Mouse (Mus musculus): ENCODE results near the gene Necap2. TPM values are rescaled to one million over a fixed set of nuclear protein-coding genes. Genes with fewer than 3 reads are reported as not detected.

The Necap2 gene
- 10 to 100 TPM; 59.3 to 61.1 TPM for total RNA-seq (2021)
- long read RNA-seq, experiment 1, transcript Necap2-201 (8 exons, 1,906 nt), result major isoform, 41 of 51 reads
- long read RNA-seq, experiment 1, partial matches to known transcripts, result 2 of 51 reads
- long read RNA-seq, experiment 1, other reads (novel, unspliced or antisense), result 8 of 51 reads
- long read RNA-seq, experiment 2, transcript Necap2-201 (8 exons, 1,906 nt), result major isoform, 88 of 99 reads
- long read RNA-seq, experiment 2, partial matches to known transcripts, result 1 of 99 reads
- long read RNA-seq, experiment 2, other reads (novel, unspliced or antisense), result 10 of 99 reads

GRCm38 (mm10) chr4:141077681-141078509, at the start of gene Necap2:
Necap2 (minus strand) TSS chr4:141078357.
- DNase-seq (ENCODE audit: low spot score in 2 of 2), result peak; percentile 91 to 93

GRCm38 (mm10) chr4:141123065-141123464, 44.9 kb upstream of the Necap2 start:
- DNase-seq (ENCODE audit: low spot score in 2 of 2), result no peak

GRCm38 (mm10) chr4:141122663-141123062, 44.5 kb upstream of the Necap2 start:
- DNase-seq (ENCODE audit: low spot score in 2 of 2), result no peak

GRCm38 (mm10) chr4:141120700-141121099, 42.5 kb upstream of the Necap2 start:
- no peak for DNase-seq (ENCODE audit: low spot score in 2 of 2)

- no peak for DNase-seq (ENCODE audit: low spot score in 2 of 2)
Observed at GRCm38 (mm10) chr4:141118691-141119090, 40.5 kb upstream of the Necap2 start.

- DNase-seq (ENCODE audit: low spot score in 2 of 2), result no peak
Observed at GRCm38 (mm10) chr4:141115398-141115797, 37.2 kb upstream of the Necap2 start.

GRCm38 (mm10) chr4:141114521-141114981, 36.4 kb upstream of the Necap2 start:
- DNase-seq (ENCODE audit: low spot score in 2 of 2), result no peak

- no peak for DNase-seq (ENCODE audit: low spot score in 2 of 2)
Observed at GRCm38 (mm10) chr4:141113831-141114230, 35.7 kb upstream of the Necap2 start.

- no peak for DNase-seq (ENCODE audit: low spot score in 2 of 2)
Observed at GRCm38 (mm10) chr4:141108196-141108732, 30.1 kb upstream of the Necap2 start.

- DNase-seq (ENCODE audit: low spot score in 2 of 2), result no peak
Observed at GRCm38 (mm10) chr4:141106526-141107183, 28.5 kb upstream of the Necap2 start.

- no peak for DNase-seq (ENCODE audit: low spot score in 2 of 2)
Observed at GRCm38 (mm10) chr4:141101855-141102254, 23.7 kb upstream of the Necap2 start.

- no peak for DNase-seq (ENCODE audit: low spot score in 2 of 2)
Observed at GRCm38 (mm10) chr4:141101291-141101690, 23.1 kb upstream of the Necap2 start.

- no peak for DNase-seq (ENCODE audit: low spot score in 2 of 2)
Observed at GRCm38 (mm10) chr4:141099956-141100355, 21.8 kb upstream of the Necap2 start.

GRCm38 (mm10) chr4:141098935-141099334, 20.8 kb upstream of the Necap2 start:
- DNase-seq (ENCODE audit: low spot score in 2 of 2), result no peak

- no peak for DNase-seq (ENCODE audit: low spot score in 2 of 2)
Observed at GRCm38 (mm10) chr4:141096710-141097109, 18.6 kb upstream of the Necap2 start.

- no peak for DNase-seq (ENCODE audit: low spot score in 2 of 2)
Observed at GRCm38 (mm10) chr4:141095016-141095415, 16.9 kb upstream of the Necap2 start.

- no peak for DNase-seq (ENCODE audit: low spot score in 2 of 2)
Observed at GRCm38 (mm10) chr4:141088714-141089113, 10.6 kb upstream of the Necap2 start.

- no peak for DNase-seq (ENCODE audit: low spot score in 2 of 2)
Observed at GRCm38 (mm10) chr4:141088033-141088432, 9.9 kb upstream of the Necap2 start, which contains the start of gene Spata21. Spata21 (plus strand) TSS chr4:141088333.

GRCm38 (mm10) chr4:141086862-141087261, 8.7 kb upstream of the Necap2 start:
- DNase-seq (ENCODE audit: low spot score in 2 of 2), result no peak

GRCm38 (mm10) chr4:141078510-141079137, 467 bp upstream of the Necap2 start:
- no peak for DNase-seq (ENCODE audit: low spot score in 2 of 2)
